Mouse (Mus musculus): ENCODE measurements around the gene Cenpl. TPM values are rescaled to one million over a fixed set of nuclear protein-coding genes. Genes with fewer than 3 reads are reported as not detected.
A peak's percentile ranks its signal among the peaks of the same experiment; 100 is the strongest.

Gene Cenpl
- polyA plus RNA-seq, 1 experiment from 2014 or later, result 7.8 TPM

DNA sequence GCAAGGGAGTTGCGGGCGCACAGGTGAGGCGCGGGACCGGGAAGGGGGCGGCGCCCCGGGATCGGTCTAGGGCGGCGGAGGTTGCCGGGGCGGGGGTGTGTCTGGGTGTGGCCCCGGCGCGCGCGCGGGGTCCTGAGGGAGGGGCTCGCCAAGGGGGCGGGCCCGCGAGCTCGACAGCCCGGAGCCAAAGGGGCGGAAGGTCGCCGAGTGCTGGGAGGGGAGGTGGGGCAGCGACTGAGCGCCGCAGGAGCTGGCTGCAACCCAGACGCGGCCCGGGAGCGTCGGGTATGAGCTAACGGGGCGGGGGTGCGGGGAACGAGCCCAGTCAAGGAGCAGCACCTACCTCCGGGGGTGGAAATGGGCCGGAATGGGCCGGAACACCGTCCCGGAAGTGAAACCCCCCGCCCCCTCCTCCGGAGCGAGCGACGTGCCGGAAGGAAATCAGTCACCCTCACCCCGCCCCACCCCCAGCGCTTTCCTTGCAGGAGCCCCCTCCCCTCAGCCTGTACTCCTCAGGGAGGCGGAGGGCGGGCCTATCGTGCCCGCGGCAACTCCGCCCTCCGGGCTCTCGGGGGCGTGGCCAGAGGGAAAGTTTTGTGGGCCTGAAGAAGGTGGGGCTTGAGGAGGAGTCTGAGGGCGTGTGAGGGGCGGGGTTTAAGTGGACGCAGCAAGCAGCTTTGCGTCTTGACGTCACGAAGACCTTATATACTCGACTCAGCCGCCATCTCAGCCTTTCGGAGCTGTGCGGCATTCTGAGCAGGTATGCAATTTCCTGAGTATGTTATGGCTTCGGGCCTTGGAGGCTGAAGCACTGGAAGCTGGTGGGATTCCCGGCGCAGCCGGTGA lies 35.9 kb upstream of the Cenpl start, which contains the start of gene Zbtb37:
Zbtb37 (minus strand) TSS at position 415 of the 846 bp plus-strand sequence.
- peak; percentile 93 for ATAC-seq (ENCODE audit: low read depth)
- Histone ChIP-seq H3K4me1 (ENCODE audit: control insufficient read depth, insufficient read depth, low read length) (peaks cover 25% of the 10 kb centered on the region), H3K27me3 (ENCODE audit: control insufficient read depth, insufficient read depth, low read length) (no peaks in the 10 kb centered on the region), H3K27ac (ENCODE audit: low read depth, low read length) (peak within 1 kb of the TSS; percentile 90), H3K9me3 (ENCODE audit: control insufficient read depth, low read length) (no peaks in the 10 kb centered on the region), H3K4me2 (ENCODE audit: low read depth, low read length) (peak within 1 kb of the TSS; percentile 89), H3K36me3 (ENCODE audit: control insufficient read depth, insufficient read depth, low read length) (peaks cover 53% of the 10 kb centered on the region), H3K9ac (replicated peaks; ENCODE audit: low read depth, low read length) (peak within 1 kb of the TSS; percentile 96), H3K4me3 (ENCODE audit: low read depth, low read length) (peak within 1 kb of the TSS; percentile 82)
- WGBS, result under 1% methylated on average over 56 of the region's 76 CpGs

DNA sequence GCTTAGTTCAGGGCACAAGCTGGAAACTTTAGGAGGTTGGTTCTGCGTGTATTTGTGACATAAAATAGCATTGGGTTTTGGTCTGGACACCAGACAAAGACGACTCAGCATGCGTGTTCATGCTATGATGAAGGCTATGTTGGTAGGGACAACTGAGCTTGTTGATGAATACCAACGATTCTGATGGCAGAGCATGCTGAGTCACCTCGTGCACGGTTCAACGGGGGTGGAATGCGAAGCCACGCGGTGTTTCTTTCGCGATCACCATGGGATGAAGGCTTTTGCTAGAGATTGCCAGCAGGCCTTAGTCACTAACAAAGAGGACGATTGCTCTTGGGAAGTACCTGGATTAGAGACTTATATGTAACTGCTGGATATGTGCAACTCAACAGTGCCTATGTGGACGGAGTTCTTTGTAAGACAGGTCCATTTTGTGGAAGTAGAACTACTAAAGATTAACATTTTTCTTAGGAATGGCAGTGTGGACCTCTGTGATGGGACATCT lies 35.2 kb upstream of the Cenpl start:
- peaks cover 25% of the 10 kb centered on the region for H3K4me1 ChIP-seq (ENCODE audit: control insufficient read depth, insufficient read depth, low read length)
- peak overlapping the region; percentile 82 for H3K4me3 ChIP-seq (ENCODE audit: low read depth, low read length)
- H3K9me3 ChIP-seq (ENCODE audit: control insufficient read depth, low read length), result no peaks in the 10 kb centered on the region
- H3K27me3 ChIP-seq (ENCODE audit: control insufficient read depth, insufficient read depth, low read length), result no peaks in the 10 kb centered on the region
- WGBS, result under 1% methylated on average over 14 of the region's 14 CpGs
- H3K36me3 ChIP-seq (ENCODE audit: control insufficient read depth, insufficient read depth, low read length), result peaks cover 46% of the 10 kb centered on the region
- peak overlapping the region; percentile 89 for H3K4me2 ChIP-seq (ENCODE audit: low read depth, low read length)
- H3K27ac ChIP-seq (ENCODE audit: low read depth, low read length), result peak overlapping the region; percentile 90
- peak; percentile 47 for ATAC-seq (ENCODE audit: low read depth)
- H3K9ac ChIP-seq (replicated peaks; ENCODE audit: low read depth, low read length), result peak overlapping the region; percentile 96

- Histone ChIP-seq H3K9ac (replicated peaks; ENCODE audit: low read depth, low read length) (peak overlapping the region; percentile 96), H3K27me3 (ENCODE audit: control insufficient read depth, insufficient read depth, low read length) (no peaks in the 10 kb centered on the region), H3K4me1 (ENCODE audit: control insufficient read depth, insufficient read depth, low read length) (peaks cover 25% of the 10 kb centered on the region), H3K27ac (ENCODE audit: low read depth, low read length) (peak overlapping the region; percentile 90), H3K4me3 (ENCODE audit: low read depth, low read length) (peak overlapping the region; percentile 82), H3K36me3 (ENCODE audit: control insufficient read depth, insufficient read depth, low read length) (peaks cover 48% of the 10 kb centered on the region), H3K4me2 (ENCODE audit: low read depth, low read length) (peak overlapping the region; percentile 89), H3K9me3 (ENCODE audit: control insufficient read depth, low read length) (no peaks in the 10 kb centered on the region)
- no peak for ATAC-seq (ENCODE audit: low read depth)
- WGBS, result under 1% methylated on average over 6 of the region's 6 CpGs
Observed at GRCm38 (mm10) chr1:161035786-161036404, 34.6 kb upstream of the Cenpl start.

GRCm38 (mm10) chr1:161036411-161036841 lies 34.1 kb upstream of the Cenpl start:
- H3K4me3 ChIP-seq (ENCODE audit: low read depth, low read length), result peak overlapping the region; percentile 82
- H3K36me3 ChIP-seq (ENCODE audit: control insufficient read depth, insufficient read depth, low read length), result peaks cover 44% of the 10 kb centered on the region
- peaks cover 25% of the 10 kb centered on the region for H3K4me1 ChIP-seq (ENCODE audit: control insufficient read depth, insufficient read depth, low read length)
- no peaks in the 10 kb centered on the region for H3K9me3 ChIP-seq (ENCODE audit: control insufficient read depth, low read length)
- H3K27me3 ChIP-seq (ENCODE audit: control insufficient read depth, insufficient read depth, low read length), result no peaks in the 10 kb centered on the region
- ATAC-seq (ENCODE audit: low read depth), result no peak
- H3K4me2 ChIP-seq (ENCODE audit: low read depth, low read length), result peak overlapping the region; percentile 89
- WGBS, result under 1% methylated on average over 5 of the region's 5 CpGs
- H3K9ac ChIP-seq (replicated peaks; ENCODE audit: low read depth, low read length), result peak overlapping the region; percentile 96
- peak overlapping the region; percentile 90; the same call in 1 of the 2 replicates for H3K27ac ChIP-seq (ENCODE audit: low read depth, low read length)

DNA sequence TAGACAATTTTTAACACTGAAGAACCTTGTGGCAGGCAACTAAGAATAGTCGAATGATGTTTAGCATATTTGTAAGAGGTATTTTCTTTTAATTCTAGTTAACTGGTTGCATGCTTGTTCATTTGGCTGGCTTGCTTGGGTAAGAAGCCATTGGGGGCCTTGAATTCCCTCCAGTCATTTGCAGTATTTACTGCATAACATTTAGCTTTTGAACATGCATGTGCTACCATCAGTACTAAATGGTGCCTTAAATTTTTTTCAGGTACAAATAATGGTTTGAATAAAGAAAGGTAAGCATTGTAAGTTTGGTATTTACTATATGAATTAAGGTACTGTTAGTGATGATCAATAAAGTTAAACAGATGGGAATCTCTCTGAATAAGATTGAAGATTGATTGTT lies 33.5 kb upstream of the Cenpl start:
- Histone ChIP-seq H3K9ac (replicated peaks; ENCODE audit: low read depth, low read length) (peak overlapping the region; percentile 96), H3K9me3 (ENCODE audit: control insufficient read depth, low read length) (no peaks in the 10 kb centered on the region), H3K27me3 (ENCODE audit: control insufficient read depth, insufficient read depth, low read length) (no peaks in the 10 kb centered on the region), H3K4me2 (ENCODE audit: low read depth, low read length) (peak overlapping the region; percentile 89), H3K36me3 (ENCODE audit: control insufficient read depth, insufficient read depth, low read length) (peaks cover 38% of the 10 kb centered on the region), H3K4me3 (ENCODE audit: low read depth, low read length) (peak overlapping the region; percentile 82), H3K4me1 (ENCODE audit: control insufficient read depth, insufficient read depth, low read length) (peaks cover 25% of the 10 kb centered on the region), H3K27ac (ENCODE audit: low read depth, low read length) (no peak overlapping the region)
- no peak for ATAC-seq (ENCODE audit: low read depth)
- 0% methylated on average over 1 of the region's 1 CpGs for WGBS

DNA sequence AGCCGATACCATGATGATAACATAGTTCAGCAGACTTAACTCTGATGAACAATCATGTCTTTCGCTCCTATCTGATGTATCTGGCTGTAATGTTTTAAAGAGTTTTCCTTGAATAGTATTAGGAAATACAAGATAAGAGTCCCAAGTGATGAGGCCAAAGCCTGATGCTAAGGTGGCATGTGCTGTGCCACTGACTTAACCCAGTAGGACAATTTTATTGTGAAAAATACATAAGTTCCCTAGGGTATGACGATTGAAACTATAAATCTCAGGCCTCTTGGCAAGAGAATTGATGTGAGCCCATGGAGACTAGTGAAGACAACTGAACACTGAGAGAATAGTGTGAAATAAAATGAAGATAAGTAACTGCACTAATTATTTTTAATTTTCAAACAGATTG lies 32.9 kb upstream of the Cenpl start:
- Histone ChIP-seq H3K27ac (ENCODE audit: low read depth, low read length) (no peak overlapping the region), H3K27me3 (ENCODE audit: control insufficient read depth, insufficient read depth, low read length) (no peaks in the 10 kb centered on the region), H3K9ac (replicated peaks; ENCODE audit: low read depth, low read length) (peak overlapping the region; percentile 41; the same call in 1 of the 2 replicates), H3K4me1 (ENCODE audit: control insufficient read depth, insufficient read depth, low read length) (peaks cover 25% of the 10 kb centered on the region), H3K4me2 (ENCODE audit: low read depth, low read length) (peak overlapping the region; percentile 89), H3K4me3 (ENCODE audit: low read depth, low read length) (peak overlapping the region; percentile 82), H3K36me3 (ENCODE audit: control insufficient read depth, insufficient read depth, low read length) (peaks cover 35% of the 10 kb centered on the region), H3K9me3 (ENCODE audit: control insufficient read depth, low read length) (no peaks in the 10 kb centered on the region)
- ATAC-seq (ENCODE audit: low read depth), result no peak
- 22% methylated on average over 3 of the region's 3 CpGs for WGBS

GRCm38 (mm10) chr1:161038004-161038403 lies 32.5 kb upstream of the Cenpl start:
- Histone ChIP-seq H3K27ac (ENCODE audit: low read depth, low read length) (no peak overlapping the region), H3K27me3 (ENCODE audit: control insufficient read depth, insufficient read depth, low read length) (no peaks in the 10 kb centered on the region), H3K4me2 (ENCODE audit: low read depth, low read length) (peak overlapping the region; percentile 89), H3K4me1 (ENCODE audit: control insufficient read depth, insufficient read depth, low read length) (peaks cover 24% of the 10 kb centered on the region), H3K4me3 (ENCODE audit: low read depth, low read length) (no peak overlapping the region), H3K36me3 (ENCODE audit: control insufficient read depth, insufficient read depth, low read length) (peaks cover 35% of the 10 kb centered on the region), H3K9me3 (ENCODE audit: control insufficient read depth, low read length) (no peaks in the 10 kb centered on the region), H3K9ac (replicated peaks; ENCODE audit: low read depth, low read length) (peak overlapping the region; percentile 41; the same call in 1 of the 2 replicates)
- 35% methylated on average over 3 of the region's 3 CpGs for WGBS
- no peak for ATAC-seq (ENCODE audit: low read depth)

- Histone ChIP-seq H3K27ac (ENCODE audit: low read depth, low read length) (no peak overlapping the region), H3K4me1 (ENCODE audit: control insufficient read depth, insufficient read depth, low read length) (peaks cover 14% of the 10 kb centered on the region), H3K27me3 (ENCODE audit: control insufficient read depth, insufficient read depth, low read length) (no peaks in the 10 kb centered on the region), H3K4me3 (ENCODE audit: low read depth, low read length) (no peak overlapping the region), H3K9me3 (ENCODE audit: control insufficient read depth, low read length) (no peaks in the 10 kb centered on the region), H3K36me3 (ENCODE audit: control insufficient read depth, insufficient read depth, low read length) (peaks cover 37% of the 10 kb centered on the region), H3K9ac (replicated peaks; ENCODE audit: low read depth, low read length) (no peak overlapping the region), H3K4me2 (ENCODE audit: low read depth, low read length) (no peak overlapping the region)
- no peak for ATAC-seq (ENCODE audit: low read depth)
- 5% methylated on average over 3 of the region's 3 CpGs for WGBS
Observed at GRCm38 (mm10) chr1:161038968-161039721, 31.4 kb upstream of the Cenpl start.
